Mouse (Mus musculus) lung, embryonic 14.5 days (tissue): ENCODE data around the gene Hipk2. TPM values are rescaled to one million over a fixed set of nuclear protein-coding genes. Genes with fewer than 3 reads are reported as not detected.

Source experiments
- ATAC-seq: fragments of 200-750 bp; cut with Nextera tagmentation; 2 replicates; pipeline ENCODE4 v1.8.0; 2017; ENCODE audit warnings: mild to moderate bottlenecking, moderate TSS enrichment, moderate library complexity; ENCODE audit not compliant: insufficient read depth
- DNase-seq: peaks from one replicate; pipeline ENCODE4 v3.0.0-alpha.2; 2015
- H3K27ac ChIP-seq: fragments of 300-500 bp; sonication (generic); 2 replicates; pipeline ENCODE4 v1.5.1; 2014; ENCODE audit warnings: low read depth, mild to moderate bottlenecking, moderate library complexity
- H3K27me3 ChIP-seq: fragments of 300-500 bp; sonication (generic); 2 replicates; pipeline ENCODE4 v1.6.1; 2014; ENCODE audit warnings: low read length, control low read depth; ENCODE audit not compliant: insufficient read depth
- H3K36me3 ChIP-seq: fragments of 300-500 bp; sonication (generic); 2 replicates; pipeline ENCODE4 v1.6.1; 2014; ENCODE audit warnings: control low read depth; ENCODE audit not compliant: insufficient read depth
- H3K4me1 ChIP-seq: fragments of 300-500 bp; sonication (generic); 2 replicates; pipeline ENCODE4 v1.6.1; 2014; ENCODE audit warnings: antibody characterized with exemption, control low read depth; ENCODE audit not compliant: insufficient read depth
- H3K4me2 ChIP-seq: fragments of 300-500 bp; sonication (generic); 2 replicates; pipeline ENCODE4 v1.6.1; 2014; ENCODE audit warnings: mild to moderate bottlenecking
- H3K4me3 ChIP-seq: fragments of 300-500 bp; sonication (generic); 2 replicates; pipeline ENCODE4 v1.5.1; 2014; ENCODE audit warnings: low read depth, low read length
- H3K9ac ChIP-seq: fragments of 300-500 bp; sonication (generic); 2 replicates; pipeline ENCODE4 v1.6.1; 2014
- H3K9me3 ChIP-seq: fragments of 300-500 bp; sonication (generic); 2 replicates; pipeline ENCODE4 v1.6.1; 2016; ENCODE audit warnings: low read depth, low read length, control low read depth
- CTCF ChIP-seq: IDR thresholded peaks from 2 replicates; pipeline ENCODE4 v1.5.1; 2016; ENCODE audit warnings: antibody characterized with exemption, low read depth
- WGBS: fragments of 180-500 bp; shearing (Covaris S2); extraction: QIAGEN DNeasy Blood & Tissue Kit; methylation state at CpG from one replicate; pipeline ENCODE4 v1.1.7; 2014; 5-methylcytosine and 5-hydroxymethylcytosine counted together
- polyA plus RNA-seq: library from polyadenylated mRNA; unstranded; fragments of >200 nt; fragmentation: Nextera tagmentation; extraction: Ambion mirVana; gene quantifications from 2 replicates; pipeline ENCODE4 v1.2.1, GENCODE M21; 2014

The Hipk2 gene
- polyA plus RNA-seq, 1 experiment from 2014 or later, result 20.8 TPM

DNA sequence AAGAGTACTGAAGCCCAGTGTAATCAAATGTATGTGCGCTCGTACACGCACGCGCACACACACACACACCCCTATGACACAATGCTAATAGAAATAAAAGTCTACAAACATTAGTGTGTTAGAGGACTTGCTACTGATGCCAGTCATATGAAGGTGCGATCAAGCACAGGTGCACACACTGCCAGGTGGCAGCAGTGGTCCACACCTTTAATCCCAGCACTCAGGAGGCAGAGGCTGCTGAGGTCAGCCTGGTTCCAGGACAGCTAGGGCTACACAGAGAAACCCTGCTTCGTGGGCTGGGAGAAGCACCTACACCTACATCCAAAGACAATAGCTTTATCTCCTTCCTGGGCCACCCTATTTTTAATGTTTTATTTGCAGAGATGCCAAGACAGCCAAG is 96.6 kb downstream of the Hipk2 start:
- no peak for TF ChIP-seq CTCF
- Histone ChIP-seq H3K36me3 (no peaks in the 10 kb centered on the region), H3K4me3 (no peak overlapping the region), H3K4me2 (no peak overlapping the region), H3K9me3 (no peaks in the 10 kb centered on the region), H3K4me1 (peaks cover 7% of the 10 kb centered on the region; the same call in 1 of the 2 replicates), H3K27me3 (no peaks in the 10 kb centered on the region), H3K9ac (no peak overlapping the region), H3K27ac (no peak overlapping the region)
- DNase-seq (no peak), ATAC-seq (no peak)
- WGBS, result 87% methylated on average over 7 of the region's 7 CpGs

DNA sequence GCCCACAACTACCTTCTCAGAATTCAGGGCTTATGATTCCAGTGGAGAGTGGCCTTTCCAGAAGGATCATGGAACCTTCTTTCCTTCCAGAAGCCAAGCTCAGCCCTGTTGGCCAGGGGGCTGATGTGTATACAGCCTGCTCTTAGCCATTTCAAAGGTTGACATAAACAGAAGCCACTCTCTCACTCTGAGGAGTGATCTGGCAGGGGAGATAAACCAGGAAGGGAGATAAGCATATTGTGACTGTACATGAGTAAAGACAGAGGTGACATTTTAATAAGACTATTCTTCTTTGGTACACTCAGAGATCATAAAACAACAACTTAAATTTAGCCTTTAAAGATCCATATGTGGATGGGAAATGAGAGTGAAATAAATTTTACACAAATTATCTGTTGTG is 97.1 kb downstream of the Hipk2 start:
- no peak for DNase-seq
- H3K27ac ChIP-seq, result no peak overlapping the region
- no peak for ATAC-seq
- no peak overlapping the region for H3K4me3 ChIP-seq
- H3K9ac ChIP-seq, result no peak overlapping the region
- H3K4me2 ChIP-seq, result no peak overlapping the region
- no peaks in the 10 kb centered on the region for H3K36me3 ChIP-seq
- H3K27me3 ChIP-seq, result no peaks in the 10 kb centered on the region
- H3K4me1 ChIP-seq, result peaks cover 8% of the 10 kb centered on the region; the same call in 1 of the 2 replicates
- no peaks in the 10 kb centered on the region for H3K9me3 ChIP-seq
- no peak for TF ChIP-seq CTCF

DNA sequence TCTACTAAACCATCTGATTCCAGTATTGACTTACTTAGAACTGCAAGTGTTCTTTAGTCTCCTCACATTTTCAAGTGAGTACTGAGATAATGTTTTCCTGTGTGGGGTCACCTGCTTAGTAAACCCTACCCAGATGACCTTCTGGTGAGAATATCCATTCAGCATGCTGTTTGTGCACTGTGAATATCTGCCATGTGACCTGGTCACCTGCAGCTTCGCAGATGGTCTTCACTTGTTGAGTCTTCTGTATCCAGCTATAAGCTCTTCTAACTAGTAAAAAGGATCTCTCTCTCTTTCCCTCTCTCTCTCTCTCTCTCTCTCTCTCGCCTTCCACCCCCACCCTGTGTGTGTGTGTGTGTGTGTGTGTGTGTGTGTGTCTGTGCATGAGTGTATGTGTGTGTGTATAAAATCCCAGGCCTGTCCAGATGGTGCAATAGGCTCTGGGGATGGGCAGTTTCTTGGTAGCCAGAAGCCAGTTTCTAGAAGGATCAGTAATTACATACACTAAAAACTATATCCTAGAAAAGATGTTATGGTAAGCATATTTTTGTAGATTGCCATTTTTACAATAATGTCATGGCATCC is 99.9 kb downstream of the Hipk2 start:
- DNase-seq (no peak), ATAC-seq (no peak)
- Histone ChIP-seq H3K9ac (no peak overlapping the region), H3K4me3 (no peak overlapping the region), H3K4me1 (peaks cover 22% of the 10 kb centered on the region), H3K9me3 (no peaks in the 10 kb centered on the region), H3K27me3 (no peaks in the 10 kb centered on the region), H3K27ac (no peak overlapping the region), H3K4me2 (no peak overlapping the region), H3K36me3 (no peaks in the 10 kb centered on the region)
- 60% methylated on average over 2 of the region's 2 CpGs for WGBS
- no peak for TF ChIP-seq CTCF

DNA sequence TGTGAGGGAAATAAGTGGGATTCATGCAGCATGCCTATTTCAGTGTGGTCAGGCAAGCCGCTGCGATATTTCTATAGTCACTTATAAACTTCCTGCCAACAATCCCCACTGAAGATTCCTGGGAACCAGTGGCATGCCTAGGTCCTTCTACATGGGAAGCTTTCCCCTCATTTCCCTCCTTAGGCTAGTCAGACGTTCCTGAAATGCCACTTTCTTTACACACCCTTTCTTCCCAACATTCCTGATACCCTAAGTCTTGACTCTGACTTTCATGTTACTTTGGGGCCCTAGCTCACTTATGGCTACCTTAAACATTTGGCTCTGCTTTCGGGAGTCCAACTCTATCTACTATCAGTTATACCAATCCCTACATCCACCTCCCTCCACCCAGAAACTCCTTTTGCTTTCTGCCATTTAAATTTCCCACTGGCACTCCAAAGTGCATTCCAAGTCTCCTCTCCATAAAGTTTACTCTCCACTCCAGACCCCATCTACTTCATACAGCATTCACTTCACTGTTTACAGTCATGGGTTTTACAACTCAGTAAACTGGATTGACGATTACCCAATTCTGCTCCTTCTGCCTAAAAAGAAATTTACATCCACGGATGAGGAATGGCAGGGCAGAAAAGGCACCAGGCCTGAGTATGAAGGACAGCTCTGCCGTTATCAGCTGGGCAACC is 103.0 kb downstream of the Hipk2 start:
- Histone ChIP-seq H3K4me3 (no peak overlapping the region), H3K27me3 (no peaks in the 10 kb centered on the region), H3K4me1 (peaks cover 27% of the 10 kb centered on the region), H3K9me3 (no peaks in the 10 kb centered on the region), H3K4me2 (no peak overlapping the region), H3K36me3 (no peaks in the 10 kb centered on the region), H3K9ac (no peak overlapping the region), H3K27ac (peak overlapping the region; percentile 54; the same call in 1 of the 2 replicates)
- WGBS, result 61% methylated on average over 7 of the region's 7 CpGs
- TF ChIP-seq CTCF, result no peak
- DNase-seq (no peak), ATAC-seq (no peak)

DNA sequence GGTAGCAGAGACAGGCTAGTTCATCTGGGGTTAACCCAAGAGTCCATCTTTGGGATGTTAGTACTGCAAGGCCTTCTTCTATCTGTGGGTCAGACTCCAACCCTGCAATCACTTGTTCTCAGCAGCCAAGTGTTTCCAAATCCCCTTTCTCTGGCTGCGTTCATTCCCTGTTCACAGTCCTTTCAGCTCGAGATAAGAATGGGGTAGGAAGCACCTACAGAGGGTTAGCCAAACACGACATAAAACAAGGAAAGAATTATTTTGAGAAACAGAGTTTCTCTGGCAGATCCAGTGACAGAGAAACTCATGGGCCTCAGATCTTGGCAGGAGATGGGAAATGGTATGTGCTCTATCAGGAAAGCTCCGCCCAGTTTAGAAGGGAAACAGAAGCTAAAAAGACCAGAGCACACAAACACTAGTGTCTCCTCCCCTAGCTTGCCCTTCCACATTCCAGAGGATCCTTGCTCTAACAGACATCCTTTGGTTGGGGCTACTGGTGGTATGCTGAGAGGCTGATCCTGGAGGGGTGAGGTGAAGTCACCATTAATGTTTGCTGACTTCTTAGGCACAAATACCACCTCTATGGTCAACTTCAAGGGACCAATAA is 104.8 kb downstream of the Hipk2 start:
- Histone ChIP-seq H3K36me3 (0 out of 2 replicates have a peak, but pooled peaks cover 3% of the 10 kb centered on the region), H3K4me3 (no peak overlapping the region), H3K4me2 (0 out of 2 replicates have a peak overlapping the region, but pooled peaks have one; percentile 11), H3K27ac (peak overlapping the region; percentile 76), H3K9me3 (no peaks in the 10 kb centered on the region), H3K27me3 (no peaks in the 10 kb centered on the region), H3K9ac (no peak overlapping the region), H3K4me1 (peaks cover 27% of the 10 kb centered on the region)
- TF ChIP-seq CTCF, result no peak
- DNase-seq (peak; percentile 78), ATAC-seq (peak; percentile 90)
- WGBS, result 22% methylated on average over 4 of the region's 4 CpGs

DNA sequence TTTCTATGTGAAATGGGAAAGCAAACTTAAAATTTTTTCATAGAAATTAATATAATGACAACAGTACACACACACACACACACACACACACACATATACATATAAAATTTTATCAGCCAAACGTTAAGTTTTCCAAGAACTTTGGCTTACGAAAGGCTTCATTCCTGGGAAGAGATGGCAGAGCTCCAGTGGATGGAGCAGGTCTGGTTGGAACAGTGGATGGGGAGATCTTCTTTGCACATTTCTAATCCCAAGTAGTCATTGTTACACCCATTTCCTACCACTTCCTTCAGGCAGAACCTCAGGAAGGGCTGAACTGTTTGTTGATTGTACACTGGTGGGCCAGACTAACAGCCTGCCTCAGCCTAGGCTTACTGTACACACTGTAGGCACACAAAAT is 106.3 kb downstream of the Hipk2 start:
- TF ChIP-seq CTCF, result no peak
- peaks cover 22% of the 10 kb centered on the region for H3K4me1 ChIP-seq
- WGBS, result 86% methylated on average over 2 of the region's 2 CpGs
- ATAC-seq, result no peak
- no peak overlapping the region for H3K4me2 ChIP-seq
- H3K36me3 ChIP-seq, result 0 out of 2 replicates have a peak, but pooled peaks cover 3% of the 10 kb centered on the region
- H3K4me3 ChIP-seq, result no peak overlapping the region
- H3K27me3 ChIP-seq, result no peaks in the 10 kb centered on the region
- no peaks in the 10 kb centered on the region for H3K9me3 ChIP-seq
- H3K27ac ChIP-seq, result no peak overlapping the region
- H3K9ac ChIP-seq, result no peak overlapping the region
- DNase-seq, result no peak

DNA sequence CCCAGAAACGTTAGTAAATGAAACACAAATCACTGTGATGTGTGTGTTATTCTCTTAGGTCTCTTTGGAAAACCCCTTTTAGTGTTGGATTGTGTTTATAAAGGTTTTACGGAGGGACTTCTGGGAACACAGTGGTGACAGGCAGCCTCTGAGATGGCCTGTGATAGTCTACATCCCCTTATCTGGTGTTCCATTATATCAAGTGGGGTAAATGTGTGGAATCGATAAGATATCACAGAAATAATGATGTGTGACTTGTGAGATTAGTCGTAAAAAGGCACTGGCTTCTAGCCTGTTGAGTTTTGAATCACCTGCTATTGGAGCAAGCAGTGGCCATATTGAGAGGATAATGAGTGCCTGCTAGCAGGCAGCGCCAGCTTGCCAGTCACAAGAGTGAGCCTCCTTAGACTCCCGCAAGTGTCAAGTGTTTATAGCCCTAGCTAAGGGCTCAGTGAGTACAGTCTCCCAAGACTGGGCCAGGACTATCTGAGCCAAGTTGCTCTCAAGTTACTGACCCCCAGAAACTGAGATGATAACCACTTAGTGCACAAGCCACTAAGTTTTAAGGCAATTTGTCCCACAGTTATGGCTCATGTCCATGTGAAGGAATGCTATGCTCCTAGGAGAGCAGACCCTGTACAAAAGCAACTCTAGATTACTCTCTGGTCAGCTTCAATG is 113.2 kb downstream of the Hipk2 start:
- peaks cover 4% of the 10 kb centered on the region for H3K4me1 ChIP-seq
- H3K4me3 ChIP-seq, result no peak overlapping the region
- no peak for TF ChIP-seq CTCF
- no peak overlapping the region for H3K9ac ChIP-seq
- 0 out of 2 replicates have a peak, but pooled peaks cover 3% of the 10 kb centered on the region for H3K36me3 ChIP-seq
- no peak overlapping the region for H3K4me2 ChIP-seq
- H3K27ac ChIP-seq, result no peak overlapping the region
- no peaks in the 10 kb centered on the region for H3K27me3 ChIP-seq
- ATAC-seq, result no peak
- 48% methylated on average over 6 of the region's 6 CpGs for WGBS
- DNase-seq, result no peak
- H3K9me3 ChIP-seq, result no peaks in the 10 kb centered on the region
